Mouse (Mus musculus): ENCODE data around the gene Otx2.

Otx2 gene

DNA sequence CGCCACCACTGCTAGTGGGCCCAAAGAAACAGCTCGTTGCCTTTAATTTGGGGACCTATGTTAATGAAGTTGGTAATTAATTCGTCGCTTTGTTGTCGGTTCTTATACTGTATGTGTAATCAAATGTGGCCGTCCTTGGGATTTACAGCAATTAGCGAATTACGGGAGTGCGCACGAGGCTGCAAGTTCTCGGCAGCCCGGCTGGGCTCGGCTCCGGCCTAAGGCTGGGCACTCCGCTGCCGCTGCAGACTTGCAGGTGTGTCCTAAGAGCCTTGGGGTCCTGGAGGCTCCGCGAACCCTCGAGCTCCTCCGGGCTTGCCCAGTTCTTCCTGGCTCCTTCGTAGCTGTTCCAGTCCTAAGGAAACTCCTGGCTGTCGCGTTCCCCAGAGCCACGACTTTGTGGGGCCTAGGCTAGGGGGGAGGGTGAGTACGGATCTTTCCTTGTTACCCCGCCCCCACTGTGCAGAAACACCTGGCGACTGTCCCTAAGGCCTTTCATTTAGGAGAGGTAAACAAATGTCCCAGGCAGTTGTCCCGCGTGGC lies 4.8 kb downstream of the Otx2 start:
- no peak for DNase-seq (ENCODE audit: low read depth)

DNA sequence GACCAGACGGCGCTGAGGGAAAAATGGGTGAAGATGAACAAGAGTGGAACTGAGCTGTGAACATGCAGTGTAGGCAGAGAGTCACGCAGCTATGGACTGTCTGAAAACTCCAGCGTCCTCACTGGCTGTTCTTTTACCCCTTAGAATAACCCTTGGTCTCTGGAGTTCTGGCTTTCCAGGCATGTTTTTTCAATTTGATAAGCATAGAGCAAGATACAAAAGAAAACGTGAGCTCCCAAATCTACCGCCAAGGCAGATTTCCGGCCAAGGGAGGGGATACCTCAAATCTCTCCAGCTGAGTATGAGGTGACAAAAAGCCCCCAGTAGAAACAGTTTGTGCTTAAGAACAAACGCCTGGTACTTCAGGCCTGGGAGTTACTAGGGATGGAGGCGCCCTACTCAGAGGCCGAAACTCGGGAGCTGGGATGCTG lies 5.6 kb downstream of the Otx2 start:
- no peak for DNase-seq (ENCODE audit: low read depth)

DNA sequence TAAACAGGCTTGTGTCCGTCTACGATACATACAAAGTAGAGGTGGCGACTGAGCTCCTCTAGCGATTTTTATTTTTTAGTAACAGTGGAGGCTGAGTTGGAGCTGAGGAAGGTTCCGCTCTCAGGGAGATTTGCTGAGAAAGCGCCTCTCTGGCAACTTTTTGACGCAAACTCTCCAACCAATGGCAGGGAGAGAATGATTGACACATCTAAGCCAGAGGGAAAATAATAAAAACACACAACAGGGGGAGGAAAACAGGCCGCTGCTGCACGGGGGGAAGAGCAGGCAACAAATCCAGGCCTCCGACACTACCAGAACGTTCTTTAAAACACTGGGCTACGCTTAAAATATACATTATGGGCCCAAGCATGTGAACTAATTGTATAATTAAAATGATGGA lies 6.2 kb downstream of the Otx2 start:
- DNase-seq (ENCODE audit: low read depth): no peak

DNA sequence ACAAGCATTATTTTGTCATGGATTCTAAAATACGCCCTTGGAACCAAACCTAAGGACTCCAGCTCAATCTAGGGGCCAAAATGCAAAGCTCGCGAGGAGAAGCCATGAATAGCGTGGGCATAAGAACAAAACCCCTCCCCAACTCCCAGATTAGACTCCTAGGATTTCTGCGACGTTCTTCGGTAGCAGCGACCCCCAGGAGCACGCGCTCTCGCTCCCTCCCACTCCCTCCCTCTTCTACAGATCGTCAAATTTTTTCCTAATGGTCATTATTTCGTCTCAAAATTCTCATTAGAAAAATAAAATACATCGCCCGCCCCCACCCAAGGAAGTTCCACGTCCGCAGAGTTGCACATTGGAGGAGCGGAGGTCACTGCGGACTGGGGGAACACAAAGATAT lies 6.8 kb downstream of the Otx2 start:
- no peak for DNase-seq (ENCODE audit: low read depth)

DNA sequence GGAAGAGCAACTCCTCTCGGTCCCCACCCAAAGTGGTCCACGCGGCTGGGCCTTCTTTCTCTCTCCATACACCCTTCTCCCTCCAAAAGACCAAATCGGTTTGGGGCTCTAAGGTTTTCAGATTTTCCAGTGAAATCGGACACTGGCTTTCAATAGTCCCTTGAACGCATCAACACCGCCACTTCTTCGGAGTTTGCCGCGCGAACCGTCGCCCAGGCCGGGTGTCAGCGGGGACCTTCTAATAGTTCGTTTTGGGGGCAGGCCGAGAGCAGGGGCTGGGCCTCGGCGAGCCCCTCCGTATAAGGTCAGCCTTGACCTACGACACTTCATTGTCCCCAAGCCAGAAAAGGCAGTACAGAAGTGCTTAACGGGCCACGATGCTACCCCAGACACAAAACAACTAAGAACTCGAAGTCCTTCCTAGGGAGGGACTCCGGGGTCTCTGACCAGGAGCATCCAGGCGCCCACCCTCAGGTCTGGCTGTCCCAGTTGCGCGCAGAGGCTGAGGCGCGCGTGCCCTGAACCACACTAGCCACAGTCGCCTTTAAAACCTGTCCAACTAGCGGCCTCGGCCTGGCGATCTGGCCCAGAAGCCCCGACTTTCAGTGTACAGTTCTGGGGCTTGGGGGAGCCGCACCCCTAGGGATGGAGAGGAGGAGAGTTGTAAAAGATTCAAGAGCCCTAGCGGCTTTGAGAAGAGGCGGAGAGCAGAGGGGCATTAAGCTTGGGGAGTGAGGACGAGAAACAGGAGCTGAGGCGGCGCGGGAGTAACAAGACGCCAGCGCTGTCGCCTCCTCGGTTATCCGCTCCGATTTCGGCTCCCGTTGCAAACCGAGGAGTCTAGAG lies 7.6 kb downstream of the Otx2 start:
- no peak for DNase-seq (ENCODE audit: low read depth)

DNA sequence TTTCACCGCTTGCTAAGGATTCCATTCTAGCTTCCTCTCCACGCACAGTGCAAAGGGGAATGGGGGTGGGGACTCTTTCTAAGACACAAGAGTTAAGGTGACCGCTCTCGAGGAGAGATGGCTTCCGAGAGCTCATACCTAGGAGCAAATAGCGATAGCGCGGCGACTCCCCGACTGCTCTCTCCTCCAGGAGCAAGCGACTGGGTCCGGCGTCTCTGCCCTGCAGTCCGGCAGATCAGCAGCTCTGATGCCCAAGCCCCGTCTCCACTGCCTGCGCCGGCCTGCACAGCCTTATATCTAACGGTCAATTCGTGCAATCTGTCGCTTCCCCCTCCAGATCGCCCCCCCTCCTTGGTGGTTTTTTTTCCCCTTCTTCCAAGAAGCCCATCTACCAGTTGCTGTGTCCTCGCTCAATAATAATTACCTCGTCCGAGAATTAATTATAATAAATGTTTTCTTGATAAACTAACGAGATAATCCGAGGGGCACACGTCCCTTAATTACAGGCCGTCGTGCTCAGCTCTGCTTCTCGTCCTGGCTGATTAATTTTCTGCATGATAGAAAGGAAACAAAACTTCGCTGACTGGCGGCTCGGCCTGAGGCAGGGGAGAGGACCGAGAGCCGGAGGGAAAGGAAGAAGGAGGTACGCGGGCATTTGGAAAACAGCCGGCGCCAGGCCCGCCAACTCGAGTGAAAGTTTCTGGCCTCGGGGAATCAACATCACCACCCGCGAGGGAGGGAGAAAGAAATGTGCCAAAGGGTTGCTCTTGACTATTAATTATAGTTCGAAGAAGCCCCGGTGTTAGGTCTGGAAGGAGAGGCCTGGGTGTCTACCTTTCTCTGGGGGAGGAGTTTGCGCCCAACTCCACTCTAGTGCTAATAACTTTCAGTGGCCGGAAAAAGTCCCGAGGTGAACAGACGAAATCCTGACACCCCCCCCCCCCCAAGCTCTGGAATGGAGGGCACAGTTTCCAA lies 8.5 kb downstream of the Otx2 start:
- DNase-seq (ENCODE audit: low read depth): no peak

DNA sequence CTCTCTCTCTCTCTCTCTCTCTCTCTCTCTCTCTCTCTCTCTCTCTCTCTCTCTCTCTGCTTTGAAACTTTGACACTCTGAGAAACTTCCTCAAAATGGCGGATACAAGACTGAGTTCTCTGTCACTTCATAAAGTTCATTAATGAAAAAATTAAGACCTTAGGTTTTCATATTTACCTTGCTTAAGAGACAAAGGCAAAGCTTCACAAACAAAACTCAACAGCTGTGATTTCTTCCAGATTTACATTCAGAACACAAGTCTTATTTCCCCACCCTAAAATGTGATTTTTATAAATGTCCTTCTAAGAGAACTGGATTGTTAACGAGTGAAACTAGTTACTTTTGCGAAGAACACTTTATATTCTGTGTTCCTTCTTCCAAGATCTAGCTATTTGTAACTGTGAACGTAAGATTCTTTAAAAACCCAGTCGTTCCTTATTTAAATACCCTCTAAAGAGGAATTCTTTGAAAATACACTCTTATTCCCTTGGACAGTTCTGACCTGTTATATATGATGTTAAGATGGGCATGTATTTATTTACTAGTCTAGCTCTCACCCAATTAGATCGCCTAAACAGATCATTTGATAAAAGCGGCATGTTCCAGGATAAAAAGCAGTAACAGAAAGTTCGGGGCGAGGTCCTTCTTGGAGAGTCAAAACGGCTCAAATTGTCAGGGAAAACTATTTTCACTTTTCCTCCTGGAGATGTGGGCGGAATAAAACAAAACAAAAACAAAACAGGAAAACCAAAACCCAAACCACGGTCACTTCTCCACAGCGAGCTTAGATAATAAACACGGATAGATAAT lies 9.4 kb downstream of the Otx2 start:
- no peak for DNase-seq (ENCODE audit: low read depth)

DNA sequence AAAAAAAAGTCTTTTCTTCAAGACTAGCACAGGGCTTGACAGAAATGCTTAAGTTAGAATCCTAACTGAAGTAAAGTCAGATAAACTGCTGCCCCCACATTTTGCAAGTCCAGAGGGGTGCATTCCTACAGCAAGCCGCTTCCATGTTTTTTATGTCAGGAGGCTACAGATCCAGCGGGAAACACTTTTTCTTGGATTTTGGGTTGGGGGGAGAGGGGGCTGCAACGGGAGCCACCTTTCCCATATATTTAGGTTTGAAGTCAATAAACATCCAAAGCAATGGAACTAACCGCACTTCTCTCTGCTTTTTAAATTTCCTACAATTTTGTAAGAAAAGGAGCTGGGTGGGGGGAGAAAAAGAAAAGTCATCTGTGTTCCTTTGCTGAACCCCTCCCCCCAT lies 10.1 kb downstream of the Otx2 start:
- no peak for DNase-seq (ENCODE audit: low read depth)

DNA sequence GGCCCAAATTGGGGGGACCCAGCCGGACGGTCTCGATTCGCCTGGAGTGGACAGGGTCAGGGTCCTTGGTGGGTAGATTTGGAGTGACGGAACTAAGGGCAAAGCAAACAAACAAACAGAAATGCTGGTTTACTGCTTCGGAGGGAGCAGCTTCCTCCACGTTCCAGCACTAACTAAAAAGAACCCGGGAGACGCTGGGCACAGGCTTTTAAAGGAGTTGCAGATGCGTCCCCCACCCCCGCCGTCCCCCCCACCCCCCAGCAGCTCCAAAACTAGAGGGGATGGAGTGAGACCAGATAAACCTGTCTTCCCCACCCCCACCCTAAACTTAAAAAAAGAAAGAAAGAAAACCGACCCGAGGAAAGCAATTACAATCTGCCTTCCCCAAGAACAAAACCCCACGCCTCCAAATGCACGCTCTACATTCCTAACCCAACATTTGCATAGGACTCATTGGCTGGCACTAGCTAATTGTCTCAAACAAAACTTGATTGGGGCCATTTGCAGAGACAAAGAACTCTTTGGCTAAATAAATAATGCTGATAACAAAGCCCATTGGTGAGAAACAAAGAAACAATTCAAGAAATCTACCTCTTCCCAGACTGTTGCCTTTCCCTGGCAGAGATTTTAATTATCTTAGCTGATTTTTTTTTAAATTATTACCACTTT lies 10.9 kb downstream of the Otx2 start:
- DNase-seq (ENCODE audit: low read depth): no peak

DNA sequence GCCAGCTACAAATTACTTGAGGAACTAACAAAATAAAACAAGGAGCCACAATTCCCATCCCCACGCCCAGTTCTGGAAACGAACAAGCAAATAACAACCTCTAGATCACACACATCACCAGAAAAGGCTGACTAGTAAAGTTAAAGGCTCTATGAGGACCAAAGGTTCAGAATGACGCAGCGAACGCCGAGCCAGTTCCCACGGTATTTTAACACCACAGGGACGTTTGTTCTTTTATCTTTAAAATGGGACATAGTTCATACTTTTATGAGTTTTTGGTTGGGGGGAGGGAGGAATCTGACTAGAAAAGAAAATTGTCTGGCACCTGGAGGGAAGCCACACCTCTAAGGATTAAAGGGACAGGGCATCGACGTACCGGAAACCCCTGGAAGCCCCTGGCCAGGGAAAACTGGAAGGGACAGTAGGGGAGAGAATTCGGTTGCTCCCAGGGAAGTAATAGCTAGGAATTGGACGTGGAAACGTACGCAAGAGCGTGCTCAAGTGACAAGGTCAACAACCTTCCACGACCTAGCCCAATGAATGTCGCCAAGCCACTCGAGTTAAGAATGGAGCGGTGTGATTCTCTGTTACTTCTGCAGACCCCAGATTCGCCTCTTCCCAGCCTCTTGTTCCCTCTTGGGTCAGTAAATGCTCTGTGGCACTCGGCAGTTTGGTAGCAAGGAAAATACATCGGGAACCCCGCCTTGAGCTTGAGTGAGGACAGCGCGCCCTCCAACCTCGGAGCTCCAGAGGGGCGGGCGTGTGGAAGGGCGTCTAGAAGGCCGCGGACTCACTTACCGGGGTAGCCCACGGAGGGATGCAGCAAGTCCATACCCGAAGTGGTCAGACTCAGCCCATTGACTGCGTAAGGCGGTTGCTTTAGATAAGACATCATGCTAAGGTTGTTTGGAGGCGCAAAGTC lies 11.7 kb downstream of the Otx2 start:
- no peak for DNase-seq (ENCODE audit: low read depth)

DNA sequence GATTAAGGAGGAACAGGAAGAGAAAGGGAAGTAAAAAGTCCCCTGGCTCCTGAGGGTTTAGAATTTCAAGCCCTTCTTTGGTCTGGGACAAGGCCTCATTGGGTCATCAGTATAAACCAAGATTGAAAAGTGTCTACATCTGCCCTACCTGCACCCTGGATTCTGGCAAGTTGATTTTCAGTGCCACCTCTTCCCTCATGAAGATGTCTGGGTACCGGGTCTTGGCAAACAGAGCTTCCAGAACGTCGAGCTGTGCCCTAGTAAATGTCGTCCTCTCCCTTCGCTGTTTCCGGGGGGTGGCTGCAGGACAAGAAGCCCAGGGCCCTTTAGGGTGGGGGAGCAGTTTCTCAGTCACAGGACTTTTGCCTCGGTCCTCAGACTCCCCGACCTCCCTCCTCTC lies 12.5 kb downstream of the Otx2 start:
- DNase-seq (ENCODE audit: low read depth): no peak

DNA sequence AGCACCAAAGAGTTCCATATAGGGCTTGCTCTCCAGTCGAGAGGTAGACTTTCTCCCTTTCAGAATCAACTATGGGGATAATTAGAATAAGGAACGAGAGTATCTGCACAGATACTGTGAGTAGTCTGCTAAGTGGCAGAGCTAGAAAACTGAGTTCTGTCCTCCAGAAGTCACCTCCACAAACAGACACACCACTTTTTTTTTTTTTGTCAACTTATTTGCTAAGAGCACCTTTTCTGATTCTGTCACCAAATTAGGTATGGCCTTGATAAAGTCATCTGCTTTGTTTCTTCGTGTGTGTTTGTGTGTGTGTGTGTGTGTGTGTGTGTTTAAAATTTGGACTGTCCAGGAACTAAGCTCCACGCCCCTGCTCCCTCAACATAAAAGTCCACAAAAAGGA lies 13.0 kb downstream of the Otx2 start:
- DNase-seq (ENCODE audit: low read depth): no peak

DNA sequence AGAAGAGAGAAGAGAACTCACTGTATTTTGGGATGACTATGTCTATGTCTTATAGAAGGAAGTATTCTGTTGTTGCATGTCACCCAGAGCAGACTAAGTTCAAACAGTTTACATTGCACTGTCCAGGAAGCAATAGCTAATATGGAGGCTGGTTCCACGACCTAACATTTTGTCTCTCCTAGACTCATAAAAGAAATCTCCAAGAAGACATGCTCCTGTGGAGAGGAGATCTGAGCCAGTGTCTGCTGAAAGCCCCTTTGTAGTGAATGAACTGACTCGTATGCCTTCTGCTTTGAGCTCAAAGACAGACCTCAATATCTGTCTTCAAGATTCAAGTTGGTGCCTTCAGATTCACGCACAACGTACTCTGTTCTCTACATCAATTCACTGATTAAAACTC lies 14.0 kb downstream of the Otx2 start:
- no peak for DNase-seq (ENCODE audit: low read depth)

DNA sequence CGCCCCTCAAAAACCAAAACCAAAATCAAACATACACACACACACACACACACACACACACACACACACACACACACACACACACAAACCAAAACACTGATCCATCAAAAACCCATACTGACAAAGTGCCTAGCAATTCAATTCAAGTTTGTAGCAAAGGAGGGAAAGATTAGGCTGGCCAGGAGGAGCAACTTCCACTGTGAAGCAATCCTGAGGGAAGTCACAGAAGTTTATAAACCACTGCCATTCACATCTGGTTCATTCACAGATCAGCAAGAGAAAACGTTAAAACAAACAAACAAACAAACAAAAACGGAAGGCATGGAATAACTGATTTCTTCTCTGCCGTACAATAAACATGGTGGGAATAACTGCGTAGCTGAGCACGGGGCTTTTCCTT lies 16.4 kb downstream of the Otx2 start:
- DNase-seq (ENCODE audit: low read depth): no peak

DNA sequence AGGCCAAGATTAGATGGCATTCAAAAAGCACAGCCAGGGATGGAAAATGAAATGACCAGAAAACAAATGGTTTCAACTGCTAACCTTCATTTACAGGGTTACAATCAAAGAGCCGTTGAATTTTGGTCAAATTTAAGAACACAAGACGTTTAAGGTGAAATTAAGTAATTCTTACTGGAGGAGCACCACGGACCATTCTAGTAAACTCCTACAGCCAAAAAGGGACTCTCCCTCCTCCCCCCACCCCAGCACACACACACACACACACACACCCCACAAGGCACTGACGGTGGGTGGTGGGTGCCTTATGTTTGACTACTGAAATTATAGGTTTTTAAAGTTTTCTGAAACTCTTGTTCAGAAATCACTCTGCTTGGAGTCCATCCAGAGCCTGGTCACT lies 16.9 kb downstream of the Otx2 start:
- DNase-seq (ENCODE audit: low read depth): no peak

DNA sequence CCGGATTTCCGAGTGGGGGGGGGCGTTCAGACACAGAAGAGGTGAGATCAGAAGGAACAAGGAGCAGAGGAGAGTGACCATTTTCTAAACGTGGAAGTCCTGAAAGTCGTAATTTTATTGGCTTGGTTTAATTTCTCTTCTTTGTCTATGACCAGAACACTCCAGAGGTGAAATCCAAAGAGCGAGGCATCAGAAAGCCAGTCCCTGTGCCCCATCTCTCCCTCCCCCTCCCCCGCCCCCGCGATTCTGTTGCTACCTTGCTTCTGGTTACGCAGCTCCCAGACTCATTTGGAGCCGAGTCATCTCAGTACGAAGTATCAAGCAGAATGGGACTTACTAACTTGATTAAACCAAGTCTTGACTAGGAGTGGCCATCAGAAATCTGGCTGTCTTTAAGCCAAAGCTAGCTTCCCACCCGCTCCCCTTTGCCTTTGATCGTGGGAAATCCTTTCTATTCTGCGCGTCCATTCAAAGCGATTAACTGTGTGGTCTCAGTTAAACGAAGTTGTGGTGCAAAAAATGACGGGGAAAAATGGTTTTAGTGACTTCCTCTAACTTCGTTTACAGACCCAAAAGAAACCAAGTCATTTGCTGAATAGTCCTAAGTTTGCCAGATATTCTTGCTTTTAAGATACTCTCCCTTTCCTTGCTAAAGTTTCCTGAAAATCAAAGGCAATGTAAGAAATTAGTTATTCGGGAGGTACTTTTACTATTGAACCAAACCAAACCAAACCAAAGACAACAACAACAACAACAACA lies 17.6 kb downstream of the Otx2 start:
- no peak for DNase-seq (ENCODE audit: low read depth)

DNA sequence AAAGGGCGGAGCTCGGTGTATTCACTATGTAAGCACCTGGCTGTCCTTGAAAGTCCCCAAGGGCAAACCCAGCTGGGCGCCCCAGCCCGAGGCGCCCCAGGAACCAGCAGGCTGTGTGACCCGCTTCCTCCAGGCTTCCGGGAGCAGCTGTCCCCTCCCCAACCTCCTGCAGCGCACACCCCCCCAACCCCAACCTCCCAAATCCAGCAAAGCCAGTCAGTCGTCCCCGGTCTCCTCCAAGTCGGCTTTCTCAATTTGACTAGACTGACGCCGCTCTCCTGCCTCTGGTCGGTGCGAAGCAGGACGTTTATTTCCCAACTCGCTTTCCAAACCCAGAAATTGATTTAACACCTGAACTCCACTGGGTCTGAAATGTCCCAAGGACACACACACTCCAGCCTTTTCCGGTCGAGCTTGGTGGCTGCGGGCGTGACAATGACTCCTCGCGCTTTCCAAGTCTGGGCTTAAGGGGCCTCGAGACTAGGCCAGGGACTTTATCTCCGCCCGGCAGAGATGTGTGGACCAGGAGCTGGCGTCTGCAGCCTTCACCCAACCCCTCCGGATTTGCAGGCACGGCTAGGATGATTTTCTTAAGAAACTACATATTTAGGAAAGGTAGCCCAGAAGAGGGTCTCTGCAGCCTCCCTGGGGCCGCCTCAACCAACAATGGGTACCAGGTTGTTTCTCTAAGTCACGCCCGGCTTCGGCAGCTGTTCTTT lies 18.4 kb downstream of the Otx2 start:
- DNase-seq (ENCODE audit: low read depth): no peak

DNA sequence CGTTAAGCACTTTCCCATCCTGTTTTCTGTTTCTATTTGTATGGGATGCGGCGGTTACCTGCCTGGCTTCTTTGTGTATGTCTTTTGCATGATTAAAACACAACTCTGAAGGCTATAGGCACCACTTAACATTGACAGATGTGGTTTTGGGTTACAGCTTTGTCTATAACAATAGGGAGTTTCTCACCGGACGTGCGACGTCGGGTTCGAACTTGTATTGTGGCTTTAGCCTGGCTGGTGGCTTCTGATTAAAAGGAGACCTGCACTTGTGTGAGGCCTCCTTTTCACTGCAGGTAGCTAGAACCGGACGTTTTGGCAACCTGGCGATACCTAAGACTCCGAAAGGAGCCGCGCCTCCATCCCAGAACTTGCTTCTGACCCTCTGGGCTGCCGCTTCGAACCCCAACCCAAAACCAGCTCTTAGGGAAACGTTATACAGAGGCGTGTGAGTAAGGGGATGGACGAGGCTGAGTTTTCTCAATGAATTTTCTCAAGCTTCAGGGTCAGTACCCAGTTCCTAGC lies 19.0 kb downstream of the Otx2 start:
- no peak for DNase-seq (ENCODE audit: low read depth)

All from naive thymus-derived CD4-positive, alpha-beta T cell, adult 2 months (primary cell).